Comparison of ENCODE assay signal across 23 mouse cellular contexts in the genomic region with DNA sequence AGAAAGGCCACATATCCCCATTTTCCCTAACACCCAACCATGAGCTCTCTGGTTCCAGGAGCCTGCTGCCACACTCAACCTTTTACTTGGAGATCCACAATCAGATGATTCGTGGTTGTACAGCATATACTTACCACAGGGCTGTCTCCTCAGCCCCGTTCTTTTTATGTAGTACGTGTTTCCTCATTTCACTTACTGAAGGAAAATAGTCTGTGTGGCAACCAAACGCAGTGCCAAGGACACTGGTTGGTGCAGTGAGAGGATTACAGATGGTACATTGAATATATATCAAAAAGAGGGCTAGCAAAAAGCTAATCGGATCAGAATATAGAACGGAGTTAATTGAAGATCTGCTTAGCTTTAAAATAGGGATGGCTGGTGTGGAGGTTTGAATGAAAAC.
DNase-seq lines count a peak whose midpoint lies in the region; ATAC-seq and TF ChIP-seq lines count a peak whose summit lies in the region.
"Had no signal": no experiment of that assay in that cellular context is flagged by ENCODE, and none has a peak within 500 bp of the region (broad histone marks: within the 10 kb centered on the region; RNA-seq: fewer than 3 reads in every experiment).

No protein-coding gene starts in this region.

- TF ChIP-seq CTCF in forebrain, postnatal 0 days (IDR thresholded peaks at IDR 0.05; ENCODE audit: low read depth) = no peak

- H3K9me3 ChIP-seq in forebrain, postnatal 0 days (ENCODE audit: low read length) = no peaks in the 10 kb centered on the region
- no peaks in the 10 kb centered on the region for H3K9me3 ChIP-seq in forebrain, embryonic 10.5 days
- no peaks in the 10 kb centered on the region for H3K9me3 ChIP-seq in intestine, embryonic 16.5 days (ENCODE audit: control insufficient read depth, low read length)
- no peaks in the 10 kb centered on the region for H3K9me3 ChIP-seq in intestine, embryonic 15.5 days
- H3K9me3 ChIP-seq: embryonic facial prominence, embryonic 12.5 days; embryonic facial prominence, embryonic 15.5 days; forebrain, embryonic 12.5 days; forebrain, embryonic 15.5 days; hindbrain, embryonic 12.5 days; hindbrain, embryonic 15.5 days had no signal

- ATAC-seq in forebrain, postnatal 0 days = peak; percentile 43; the same call in 1 of the 2 replicates
- ATAC-seq in intestine, embryonic 16.5 days = peak; percentile 44; the same call in 1 of the 2 replicates
- ATAC-seq in intestine, embryonic 15.5 days = no peak
- ATAC-seq: activated CD4-positive, CD25-positive, alpha-beta regulatory T cell, adult 4 months; forebrain, embryonic 15.5 days had no signal

- intact Hi-C loops in left cerebral cortex, postnatal 14 days (cut with DNase I) = no loop called here
- intact Hi-C loops in left cerebral cortex, postnatal 36 days (cut with DNase I) = no loop called here

- no peak overlapping the region for H3K27ac ChIP-seq in forebrain, postnatal 0 days (ENCODE audit: low read depth, low read length)
- H3K27ac ChIP-seq in forebrain, embryonic 10.5 days = no peak overlapping the region
- no peak overlapping the region for H3K27ac ChIP-seq in intestine, embryonic 16.5 days (ENCODE audit: low read length)
- no peak overlapping the region for H3K27ac ChIP-seq in intestine, embryonic 15.5 days
- H3K27ac ChIP-seq: embryonic facial prominence, embryonic 12.5 days; embryonic facial prominence, embryonic 15.5 days; forebrain, embryonic 12.5 days; forebrain, embryonic 15.5 days; heart, adult 2 months; hindbrain, embryonic 12.5 days; hindbrain, embryonic 15.5 days had no signal

- DNase-seq in forebrain, postnatal 0 days = peak; percentile 18
- no peak for DNase-seq in forebrain, embryonic 10.5 days (ENCODE audit: extremely low spot score, low spot score)
- peak; percentile 17 to 39 for DNase-seq in left cerebral cortex, postnatal 14 days (ENCODE audit: low spot score in 2 of 2)
- DNase-seq in left cerebral cortex, postnatal 36 days (ENCODE audit: low spot score in 2 of 2) = no peak
- peak; percentile 34 for DNase-seq in telencephalon, adult 2 months (ENCODE audit: low read depth, low spot score)
- no peak for DNase-seq in neural tube, embryonic 10.5 days (ENCODE audit: extremely low spot score, low spot score)
- DNase-seq: adrenal gland, adult 8-10 months; adrenal gland, postnatal 25 days; cerebellum, adult 18-20 months; cerebellum, adult 9-10 months; cerebellum, postnatal 25 days; gastrocnemius, postnatal 25 days; heart, adult 2 months had no signal

- H3K4me1 ChIP-seq in forebrain, postnatal 0 days (ENCODE audit: insufficient read depth) = peaks cover 3% of the 10 kb centered on the region; the same call in 1 of the 2 replicates
- H3K4me1 ChIP-seq in forebrain, embryonic 10.5 days = no peaks in the 10 kb centered on the region
- H3K4me1 ChIP-seq in intestine, embryonic 16.5 days (ENCODE audit: control insufficient read depth, insufficient read depth, low read length) = peaks cover 4% of the 10 kb centered on the region; the same call in 1 of the 2 replicates
- no peaks in the 10 kb centered on the region for H3K4me1 ChIP-seq in intestine, embryonic 15.5 days (replicated peaks)
- H3K4me1 ChIP-seq: embryonic facial prominence, embryonic 12.5 days; embryonic facial prominence, embryonic 15.5 days; forebrain, embryonic 12.5 days; forebrain, embryonic 15.5 days; hindbrain, embryonic 12.5 days; hindbrain, embryonic 15.5 days had no signal

- H3K4me2 ChIP-seq in forebrain, postnatal 0 days (ENCODE audit: low read depth) = no peak overlapping the region
- H3K4me2 ChIP-seq in intestine, embryonic 16.5 days (ENCODE audit: low read depth, low read length) = no peak overlapping the region
- H3K4me2 ChIP-seq in intestine, embryonic 15.5 days (replicated peaks) = no peak overlapping the region
- H3K4me2 ChIP-seq: embryonic facial prominence, embryonic 12.5 days; embryonic facial prominence, embryonic 15.5 days; forebrain, embryonic 12.5 days; forebrain, embryonic 15.5 days; heart, embryonic 11.5 days; hindbrain, embryonic 12.5 days; hindbrain, embryonic 15.5 days had no signal

- no peaks in the 10 kb centered on the region for H3K27me3 ChIP-seq in forebrain, postnatal 0 days (ENCODE audit: insufficient read depth, low read length)
- no peaks in the 10 kb centered on the region for H3K27me3 ChIP-seq in forebrain, embryonic 10.5 days (ENCODE audit: poor library complexity, severe bottlenecking)
- H3K27me3 ChIP-seq in intestine, embryonic 16.5 days (replicated peaks; ENCODE audit: control insufficient read depth, insufficient read depth, low read length) = no peaks in the 10 kb centered on the region
- no peaks in the 10 kb centered on the region for H3K27me3 ChIP-seq in intestine, embryonic 15.5 days (replicated peaks)
- H3K27me3 ChIP-seq: embryonic facial prominence, embryonic 12.5 days; embryonic facial prominence, embryonic 15.5 days; forebrain, embryonic 12.5 days; forebrain, embryonic 15.5 days; hindbrain, embryonic 12.5 days; hindbrain, embryonic 15.5 days had no signal

- H3K36me3 ChIP-seq in forebrain, postnatal 0 days (ENCODE audit: insufficient read depth) = no peaks in the 10 kb centered on the region
- H3K36me3 ChIP-seq in forebrain, embryonic 10.5 days (replicated peaks) = no peaks in the 10 kb centered on the region
- no peaks in the 10 kb centered on the region for H3K36me3 ChIP-seq in intestine, embryonic 16.5 days (ENCODE audit: control insufficient read depth, insufficient read depth, low read length)
- H3K36me3 ChIP-seq in intestine, embryonic 15.5 days = no peaks in the 10 kb centered on the region
- H3K36me3 ChIP-seq: embryonic facial prominence, embryonic 12.5 days; embryonic facial prominence, embryonic 15.5 days; forebrain, embryonic 12.5 days; forebrain, embryonic 15.5 days; hindbrain, embryonic 12.5 days; hindbrain, embryonic 15.5 days had no signal

- H3K4me3 ChIP-seq in forebrain, postnatal 0 days (ENCODE audit: low read depth, low read length) = no peak overlapping the region
- no peak overlapping the region for H3K4me3 ChIP-seq in forebrain, embryonic 10.5 days
- no peak overlapping the region for H3K4me3 ChIP-seq in intestine, embryonic 16.5 days (ENCODE audit: low read length)
- H3K4me3 ChIP-seq in intestine, embryonic 15.5 days (replicated peaks) = no peak overlapping the region
- H3K4me3 ChIP-seq: embryonic facial prominence, embryonic 12.5 days; embryonic facial prominence, embryonic 15.5 days; forebrain, embryonic 12.5 days; forebrain, embryonic 15.5 days; heart, adult 2 months; hindbrain, embryonic 12.5 days; hindbrain, embryonic 15.5 days had no signal

- no peak overlapping the region for H3K9ac ChIP-seq in forebrain, postnatal 0 days
- no peak overlapping the region for H3K9ac ChIP-seq in intestine, embryonic 16.5 days (ENCODE audit: low read depth, low read length)
- H3K9ac ChIP-seq in intestine, embryonic 15.5 days = no peak overlapping the region
- H3K9ac ChIP-seq: embryonic facial prominence, embryonic 12.5 days; embryonic facial prominence, embryonic 15.5 days; forebrain, embryonic 12.5 days; forebrain, embryonic 15.5 days; hindbrain, embryonic 12.5 days; hindbrain, embryonic 15.5 days had no signal

- WGBS in forebrain, postnatal 0 days = 68% methylated on average over 6 of the region's 6 CpGs
- 90% methylated on average over 6 of the region's 6 CpGs for WGBS in forebrain, embryonic 10.5 days
- WGBS in intestine, embryonic 16.5 days = 85% methylated on average over 6 of the region's 6 CpGs
- 92% methylated on average over 6 of the region's 6 CpGs for WGBS in intestine, embryonic 15.5 days

Comparison
In these comparisons a context has a peak if more than half of its experiments do, and no peak if none do; other contexts are left out.
1. DNase-seq: peak in forebrain, postnatal 0 days (single experiment), left cerebral cortex, postnatal 14 days (2 of 2) and telencephalon, adult 2 months (single experiment); none in forebrain, embryonic 10.5 days (single experiment), left cerebral cortex, postnatal 36 days (0 of 2) and neural tube, embryonic 10.5 days (single experiment).